Mouse (Mus musculus) brain, adult 2 months (tissue): ENCODE measurements around the gene Gm10376.
"Not testable (repeated sequence)": the region's sequence is repeated elsewhere in the genome, so short reads cannot be mapped to it uniquely, and the experiment has no call there.

ENCODE experiments used
- DNase-seq: peaks from one replicate; pipeline ENCODE4 v3.0.0; 2011; ENCODE audit warnings: low read depth, low spot score

Gm10376 gene

GRCm38 (mm10) chr14:43015528-43015927, at the start of gene Gm10376:
Gm10376 (minus strand) TSS chr14:43015628.
- DNase-seq, result not testable (repeated sequence)

- not testable (repeated sequence) for DNase-seq
Observed at GRCm38 (mm10) chr14:43060179-43060578, 44.8 kb upstream of the Gm10376 start.

- DNase-seq, result not testable (repeated sequence)
Observed at GRCm38 (mm10) chr14:43058063-43058462, 42.6 kb upstream of the Gm10376 start.

GRCm38 (mm10) chr14:42993524-42993923, 21.9 kb downstream of the Gm10376 start, which contains the start of gene Gm8082:
Gm8082 (minus strand) TSS chr14:42993624.
- not testable (repeated sequence) for DNase-seq
